Mouse (Mus musculus) R1 (cell line): ENCODE results near the gene Ficd.
"Not testable (repeated sequence)": the region's sequence is repeated elsewhere in the genome, so short reads cannot be mapped to it uniquely, and the experiment has no call there.

Experiments
- DNase-seq: peaks from one replicate; pipeline ENCODE4 v3.0.0-alpha.2; 2018; ENCODE audit warnings: low read depth, low spot score

Ficd gene

GRCm38 (mm10) chr5:113773664-113774063 lies 38.1 kb downstream of the Ficd start:
- peak; percentile 84 for DNase-seq

DNA sequence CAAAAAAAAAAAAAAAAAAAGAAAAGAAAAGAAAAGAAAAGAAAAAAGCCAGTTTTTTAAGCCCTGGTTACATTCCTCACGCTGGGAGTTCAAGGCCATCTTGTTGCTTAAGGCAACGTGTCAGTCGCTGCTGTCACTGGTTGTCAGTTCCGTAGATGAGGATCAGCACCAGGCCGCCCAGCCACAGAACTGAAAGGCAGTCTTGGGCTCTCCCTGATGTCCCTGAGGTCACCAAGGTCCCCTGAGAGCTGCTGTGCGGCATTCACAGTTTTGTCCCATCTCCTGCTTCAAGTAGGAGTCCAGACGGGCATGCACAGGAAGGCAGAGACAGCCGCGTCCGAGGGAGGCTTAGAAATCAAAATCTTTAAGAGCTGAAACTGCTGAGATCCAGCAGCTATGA lies 40.0 kb downstream of the Ficd start:
- DNase-seq: no peak

- no peak for DNase-seq
These were observed 40.7 kb downstream of the Ficd start for GRCm38 (mm10) chr5:113776128-113776895.

GRCm38 (mm10) chr5:113776896-113777226 lies 41.3 kb downstream of the Ficd start:
- no peak for DNase-seq

DNA sequence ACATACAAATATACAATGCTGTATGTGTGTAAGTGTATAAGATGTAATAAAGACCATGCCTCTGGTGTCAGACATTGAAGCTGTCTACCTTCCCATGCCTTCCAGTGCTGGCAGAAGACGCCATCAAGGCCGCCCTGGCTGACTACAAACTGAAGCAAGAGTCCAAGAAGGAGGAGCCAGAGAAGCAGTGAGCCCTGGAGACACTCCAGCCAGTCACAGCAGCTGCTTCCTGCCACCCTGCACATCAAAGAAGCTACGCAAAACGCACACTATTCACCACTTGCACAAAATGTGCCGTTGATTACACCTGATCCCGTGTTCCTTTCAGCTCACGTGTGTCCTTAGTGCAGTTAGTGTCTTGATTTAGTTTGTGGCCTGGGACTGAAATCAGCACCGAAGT lies 42.1 kb downstream of the Ficd start:
- not testable (repeated sequence) for DNase-seq

DNA sequence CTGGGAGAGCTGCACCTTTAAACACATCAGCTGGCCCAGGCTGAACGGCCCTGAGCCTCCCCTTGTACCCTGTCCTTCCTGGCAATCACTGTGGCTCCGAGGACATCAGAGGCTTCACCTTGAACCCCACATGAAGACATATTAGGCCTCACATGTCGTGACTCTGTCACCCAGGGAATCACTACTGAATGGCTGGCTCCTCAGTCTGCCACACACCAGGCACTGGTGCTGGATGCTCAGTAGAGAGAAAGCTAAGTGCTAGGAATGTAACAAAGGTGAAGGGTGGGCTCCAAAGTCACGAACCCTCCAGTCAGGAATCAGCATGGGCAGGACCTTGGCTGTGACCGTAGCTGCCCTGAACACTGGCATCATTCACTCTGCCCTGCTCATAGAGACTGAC lies 44.0 kb downstream of the Ficd start:
- no peak for DNase-seq

- no peak for DNase-seq
These were observed 44.6 kb downstream of the Ficd start for GRCm38 (mm10) chr5:113780082-113780752.

- DNase-seq: no peak
These were observed 45.2 kb downstream of the Ficd start for GRCm38 (mm10) chr5:113780763-113781162.

DNA sequence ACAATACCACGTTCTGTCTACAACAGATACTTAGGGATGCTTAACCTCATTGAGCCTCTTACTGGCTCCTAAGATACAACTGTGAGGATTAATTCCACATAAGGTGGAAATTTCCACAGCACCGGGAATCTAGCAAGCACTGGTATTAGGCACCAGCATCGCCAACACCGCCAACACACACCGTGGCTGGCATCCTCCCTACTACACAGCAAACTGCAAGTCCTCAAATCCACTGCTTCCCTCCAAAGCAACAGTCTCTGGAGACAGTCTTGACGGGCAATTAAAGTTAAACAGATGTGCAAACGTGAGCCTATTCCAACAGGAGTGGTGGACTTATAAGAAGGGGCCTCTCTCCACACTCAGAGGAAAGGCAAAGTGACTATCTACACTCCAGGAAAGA lies 45.7 kb downstream of the Ficd start:
- no peak for DNase-seq

DNA sequence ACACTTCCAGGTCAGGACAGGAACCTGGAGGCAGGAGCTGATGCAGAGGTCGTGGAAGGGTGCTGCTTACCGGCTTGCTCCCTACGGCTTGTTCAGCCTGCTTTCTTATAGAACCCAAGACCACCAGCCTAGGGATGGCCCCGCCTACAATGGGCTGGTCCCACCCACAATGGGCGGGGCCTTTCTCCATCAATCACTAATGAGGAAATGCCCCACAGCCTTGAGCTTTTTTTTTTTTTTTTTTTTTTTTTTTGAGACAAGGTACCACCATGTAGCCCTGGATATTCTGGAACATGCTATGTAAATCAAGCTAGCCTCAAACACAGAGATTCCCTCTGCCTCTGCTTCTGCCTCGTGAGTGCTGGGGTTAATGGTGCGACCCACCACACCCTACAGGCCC lies 46.3 kb downstream of the Ficd start:
- peak; percentile 49 for DNase-seq

DNA sequence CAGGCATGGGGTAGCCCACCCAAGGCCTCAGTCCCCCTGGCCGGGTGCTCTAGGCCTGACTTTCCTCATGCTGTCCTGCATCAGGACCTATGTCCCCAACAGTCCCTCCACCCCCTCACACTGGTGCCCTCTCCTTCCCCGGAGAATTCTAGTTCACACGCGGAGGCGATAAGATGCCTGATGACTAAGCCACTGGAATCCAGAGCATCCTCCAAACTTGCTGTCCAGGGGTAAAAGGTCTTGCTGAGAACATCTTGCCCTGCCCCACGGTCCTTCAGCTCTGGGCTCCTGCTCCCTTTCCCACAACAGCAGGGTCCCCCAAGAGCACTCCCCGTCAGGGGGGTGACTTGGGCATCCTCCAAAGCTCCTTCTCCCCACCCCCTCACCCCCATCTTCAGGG lies 47.0 kb downstream of the Ficd start:
- DNase-seq: no peak

DNA sequence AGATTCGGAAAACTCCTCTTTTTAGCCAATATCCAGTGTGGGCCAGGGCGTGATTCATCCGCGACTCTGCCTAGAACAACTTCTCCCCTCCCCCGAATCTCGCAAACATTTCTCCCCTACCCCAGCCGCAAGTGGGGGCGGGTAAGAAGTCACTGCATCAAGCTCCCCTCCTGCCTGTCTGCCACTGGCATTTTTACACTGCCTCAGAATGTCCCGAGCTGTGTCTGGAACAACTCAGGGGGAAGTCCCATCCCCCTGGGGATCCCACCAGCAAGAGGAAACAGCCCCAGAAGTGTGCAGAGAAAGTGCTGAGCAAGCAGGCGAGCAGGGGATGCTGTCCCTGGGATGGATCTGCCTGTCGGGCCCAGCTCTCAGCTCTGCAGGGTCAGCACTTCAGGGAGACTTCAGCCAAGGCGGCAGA lies 48.0 kb downstream of the Ficd start:
- no peak for DNase-seq

DNA sequence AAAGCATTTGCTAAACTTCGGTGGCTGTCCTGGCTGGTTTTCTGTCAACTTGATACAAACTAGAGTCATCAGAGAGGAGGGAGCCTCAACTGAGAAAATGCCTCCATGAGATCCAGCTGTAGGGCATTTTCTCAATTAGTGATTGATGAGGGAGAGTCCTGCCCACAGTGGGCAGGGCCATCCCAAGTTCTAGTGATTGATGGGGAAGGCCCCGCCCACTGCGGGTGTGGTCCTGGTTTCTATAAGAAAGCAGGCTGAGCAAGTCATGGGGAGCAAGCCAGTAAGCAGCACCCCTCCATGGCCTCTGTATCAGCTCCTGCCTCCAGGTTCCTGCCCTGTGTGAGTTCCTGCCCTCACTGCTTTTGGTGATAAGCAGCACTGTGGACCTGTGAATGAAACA lies 48.5 kb downstream of the Ficd start:
- DNase-seq: peak; percentile 77

- DNase-seq: no peak
These were observed 51.4 kb downstream of the Ficd start for GRCm38 (mm10) chr5:113786985-113787384.

DNA sequence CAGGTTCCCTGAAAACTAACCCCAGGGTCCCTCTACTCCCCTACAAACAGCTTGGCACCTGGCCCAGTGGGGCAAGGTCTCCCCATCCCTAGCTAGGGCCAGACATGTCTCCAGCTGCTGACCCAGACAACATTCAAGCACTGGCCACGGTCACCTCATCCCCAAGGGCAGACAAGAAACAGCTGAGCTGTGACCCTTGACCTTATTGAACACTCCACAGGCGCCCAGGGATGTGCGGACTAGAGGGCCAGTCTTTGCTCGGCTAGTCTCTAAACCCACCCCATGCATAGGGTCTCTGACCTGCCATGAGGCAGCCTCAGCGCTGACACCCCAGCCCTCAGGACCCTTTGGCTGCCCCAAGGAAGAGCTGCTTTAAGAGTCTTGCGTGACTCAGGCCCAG lies 53.0 kb downstream of the Ficd start:
- no peak for DNase-seq

GRCm38 (mm10) chr5:113789075-113789788 lies 53.6 kb downstream of the Ficd start:
- no peak for DNase-seq
